Mouse (Mus musculus) retina, adult 2 months (tissue): ENCODE data around the gene Eomes.

Source experiments
- DNase-seq: peaks from one replicate; pipeline ENCODE4 v3.0.0-alpha.2; 2012; ENCODE audit warnings: low read depth, low spot score

Gene Eomes

GRCm38 (mm10) chr9:118520011-118520410 is 42.0 kb downstream of the Eomes start:
- no peak for DNase-seq

- DNase-seq, result no peak
These were observed 42.8 kb downstream of the Eomes start for GRCm38 (mm10) chr9:118520858-118521257.

GRCm38 (mm10) chr9:118521659-118522058 is 43.6 kb downstream of the Eomes start:
- DNase-seq, result no peak

GRCm38 (mm10) chr9:118523738-118524137 is 45.7 kb downstream of the Eomes start:
- DNase-seq, result no peak

GRCm38 (mm10) chr9:118527056-118527455 is 49.0 kb downstream of the Eomes start:
- no peak for DNase-seq

GRCm38 (mm10) chr9:118529783-118530182 is 51.8 kb downstream of the Eomes start:
- DNase-seq, result no peak

GRCm38 (mm10) chr9:118530679-118531078 is 52.7 kb downstream of the Eomes start:
- DNase-seq, result no peak

GRCm38 (mm10) chr9:118532516-118533205 is 54.6 kb downstream of the Eomes start:
- no peak for DNase-seq
